Mouse (Mus musculus) C2C12 (cell line): ENCODE data around the gene Rftn2.

ENCODE experiments used
- CEBPB ChIP-seq: IDR thresholded peaks from one replicate; pipeline ENCODE4 v1.6.1; 2011; ENCODE audit warnings: low read depth, mild to moderate bottlenecking, control low read depth, moderate library complexity
- CTCF ChIP-seq: IDR thresholded peaks from one replicate; pipeline ENCODE4 v1.5.1; 2011; ENCODE audit not compliant: control insufficient read depth, insufficient read depth, insufficient read length
- MAX ChIP-seq: IDR thresholded peaks from one replicate; pipeline ENCODE4 v1.6.1; 2011; ENCODE audit warnings: mild to moderate bottlenecking, control low read depth
- MYOD1 ChIP-seq: IDR thresholded peaks from one replicate; pipeline ENCODE4 v1.6.1; 2011; ENCODE audit warnings: low read depth; ENCODE audit not compliant: control insufficient read depth, insufficient read length
- MYOG ChIP-seq: IDR thresholded peaks from one replicate; pipeline ENCODE4 v1.6.1; 2011; ENCODE audit not compliant: control insufficient read depth, insufficient read length; ENCODE audit errors: extremely low read depth
- USF1 ChIP-seq: IDR thresholded peaks from one replicate; pipeline ENCODE4 v1.6.1; 2011; ENCODE audit warnings: low read depth, mild to moderate bottlenecking, control low read depth, moderate library complexity

DNA sequence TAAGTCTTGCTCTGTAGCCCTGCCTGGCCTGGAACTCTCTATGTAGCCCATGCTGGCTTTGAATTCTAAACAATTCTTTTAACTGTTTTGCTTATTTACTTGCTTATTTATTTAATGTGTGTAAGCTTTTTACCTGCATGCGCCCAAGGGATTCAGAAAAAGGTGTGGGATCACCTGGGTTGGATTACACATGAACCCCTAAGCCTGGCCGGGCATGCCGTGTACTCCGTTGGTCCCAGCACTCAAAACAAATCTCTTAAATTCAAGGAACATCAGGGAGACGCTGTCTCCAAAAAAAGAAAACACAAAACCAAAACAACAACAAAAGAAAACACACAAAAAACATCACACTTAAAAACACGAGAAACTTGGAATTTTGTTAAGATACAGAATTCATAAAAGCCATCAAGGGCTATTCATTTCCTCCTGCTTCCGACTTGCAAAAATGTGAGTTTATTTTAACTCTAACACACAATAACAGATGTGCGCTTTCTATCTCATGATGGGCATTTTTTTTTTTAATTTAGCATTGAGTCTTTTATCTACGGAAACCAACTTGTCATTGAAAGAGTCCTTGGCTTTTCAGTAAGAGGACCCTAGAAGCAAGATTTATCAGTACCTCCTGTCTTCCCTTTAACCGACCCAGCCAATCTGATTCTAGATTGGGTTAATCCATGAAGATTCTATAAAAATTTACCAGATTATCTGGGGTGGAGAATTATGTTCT lies 96.2 kb downstream of the Rftn2 start:
- TF ChIP-seq CTCF (no peak), MYOD1 (no peak), MYOG (no peak), MAX (no peak), USF1 (no peak), CEBPB (no peak)
